Mouse (Mus musculus) hindbrain, embryonic 15.5 days (tissue): Measurements from ENCODE around the gene Gm20388. TPM values are rescaled to one million over a fixed set of nuclear protein-coding genes. Genes with fewer than 3 reads are reported as not detected.
A peak's percentile ranks its signal among the peaks of the same experiment; 100 is the strongest.

Experiments
- ATAC-seq: fragments of 200-750 bp; cut with Nextera tagmentation; 2 replicates; pipeline ENCODE4 v1.8.0; 2017; ENCODE audit warnings: low read depth, moderate number of reproducible peaks, moderate TSS enrichment; ENCODE audit not compliant: low FRiP score
- H3K27ac ChIP-seq: fragments of 300-500 bp; sonication (generic); replicated peaks from 2 replicates; pipeline ENCODE4 v1.5.1; 2015; ENCODE audit warnings: mild to moderate bottlenecking, inconsistent platforms
- H3K27me3 ChIP-seq: fragments of 300-500 bp; sonication (generic); 2 replicates; pipeline ENCODE4 v1.6.1; 2015; ENCODE audit warnings: control low read depth, inconsistent platforms
- H3K36me3 ChIP-seq: fragments of 300-500 bp; sonication (generic); 2 replicates; pipeline ENCODE4 v1.6.1; 2015; ENCODE audit warnings: control low read depth, inconsistent platforms
- H3K4me1 ChIP-seq: fragments of 300-500 bp; sonication (generic); replicated peaks from 2 replicates; pipeline ENCODE4 v1.6.1; 2015; ENCODE audit warnings: control low read depth, inconsistent platforms
- H3K4me2 ChIP-seq: fragments of 300-500 bp; sonication (generic); 2 replicates; pipeline ENCODE4 v1.6.1; 2015; ENCODE audit warnings: moderate library complexity, mild to moderate bottlenecking, inconsistent platforms
- H3K4me3 ChIP-seq: fragments of 300-500 bp; sonication (generic); 2 replicates; pipeline ENCODE4 v1.5.1; 2015; ENCODE audit warnings: mild to moderate bottlenecking, inconsistent platforms
- H3K9ac ChIP-seq: fragments of 300-500 bp; sonication (generic); 2 replicates; pipeline ENCODE4 v1.6.1; 2015; ENCODE audit warnings: inconsistent platforms
- H3K9me3 ChIP-seq: fragments of 300-500 bp; sonication (generic); 2 replicates; pipeline ENCODE4 v1.6.1; 2016; ENCODE audit warnings: control low read depth, inconsistent platforms
- WGBS: fragments of 180-500 bp; shearing (Covaris S2); methylation state at CpG from one replicate; pipeline ENCODE4 v1.1.7; 2015; 5-methylcytosine and 5-hydroxymethylcytosine counted together
- polyA plus RNA-seq: library from polyadenylated mRNA; unstranded; fragments of >200 nt; fragmentation: Nextera tagmentation; extraction: Ambion mirVana; gene quantifications from 2 replicates; pipeline ENCODE4 v1.2.1, GENCODE M21; 2015

Gene Gm20388
- polyA plus RNA-seq, 1 experiment from 2014 or later, result 5.4 TPM

DNA sequence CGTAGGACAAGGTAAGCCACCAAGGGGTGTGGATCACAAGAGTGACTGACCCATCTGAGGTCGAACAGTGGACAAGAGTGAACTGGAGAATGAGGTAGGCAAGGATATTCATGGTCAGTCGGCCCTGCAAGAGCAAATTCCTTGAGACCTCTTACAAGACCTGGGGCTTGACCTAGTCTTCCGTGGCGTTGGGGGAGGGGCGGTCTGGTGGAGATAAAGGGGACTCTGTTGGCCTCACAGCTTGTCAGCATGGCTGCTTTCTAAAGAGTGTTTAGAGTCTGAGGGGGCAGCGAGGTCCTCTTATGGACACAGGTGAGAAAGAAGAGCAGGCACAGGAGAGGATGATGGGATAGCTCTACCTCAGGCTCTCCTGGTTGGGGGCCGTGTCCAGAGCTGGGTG is 258.5 kb downstream of the Gm20388 start:
- H3K27ac ChIP-seq, result no peak overlapping the region
- whole genome bisulfite sequencing, result 53% methylated on average over 8 of the region's 8 CpGs
- H3K4me3 ChIP-seq, result no peak overlapping the region
- H3K36me3 ChIP-seq, result no peaks in the 10 kb centered on the region
- peaks cover 17% of the 10 kb centered on the region for H3K4me1 ChIP-seq
- no peak for ATAC-seq
- no peak overlapping the region for H3K9ac ChIP-seq
- H3K4me2 ChIP-seq, result no peak overlapping the region
- no peaks in the 10 kb centered on the region for H3K27me3 ChIP-seq
- no peaks in the 10 kb centered on the region for H3K9me3 ChIP-seq

DNA sequence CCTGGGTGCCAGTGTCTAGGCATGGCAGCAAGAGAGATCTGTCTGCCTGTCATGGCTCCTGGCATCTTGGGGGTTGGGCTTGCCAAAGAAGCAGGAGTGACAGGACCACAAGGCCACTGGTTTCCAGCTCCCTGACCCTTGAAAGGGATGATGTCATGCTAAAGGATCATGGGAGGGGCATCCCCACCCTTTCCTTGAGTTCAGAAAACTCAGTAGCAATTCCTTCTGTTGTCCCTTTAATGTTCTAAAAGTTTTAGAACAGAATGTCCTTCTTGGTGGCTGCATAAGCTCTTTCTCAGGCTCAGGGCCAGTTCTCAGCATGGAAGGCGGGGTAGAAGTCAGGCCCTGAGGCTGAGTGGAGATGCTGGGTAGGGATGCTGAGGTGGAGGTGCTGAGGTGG is 262.6 kb downstream of the Gm20388 start:
- Histone ChIP-seq H3K36me3 (no peaks in the 10 kb centered on the region), H3K9ac (no peak overlapping the region), H3K4me3 (no peak overlapping the region), H3K4me2 (no peak overlapping the region), H3K9me3 (no peaks in the 10 kb centered on the region), H3K4me1 (peaks cover 29% of the 10 kb centered on the region), H3K27ac (no peak overlapping the region), H3K27me3 (no peaks in the 10 kb centered on the region)
- WGBS, result 76% methylated on average over 1 of the region's 1 CpGs
- ATAC-seq, result no peak

DNA sequence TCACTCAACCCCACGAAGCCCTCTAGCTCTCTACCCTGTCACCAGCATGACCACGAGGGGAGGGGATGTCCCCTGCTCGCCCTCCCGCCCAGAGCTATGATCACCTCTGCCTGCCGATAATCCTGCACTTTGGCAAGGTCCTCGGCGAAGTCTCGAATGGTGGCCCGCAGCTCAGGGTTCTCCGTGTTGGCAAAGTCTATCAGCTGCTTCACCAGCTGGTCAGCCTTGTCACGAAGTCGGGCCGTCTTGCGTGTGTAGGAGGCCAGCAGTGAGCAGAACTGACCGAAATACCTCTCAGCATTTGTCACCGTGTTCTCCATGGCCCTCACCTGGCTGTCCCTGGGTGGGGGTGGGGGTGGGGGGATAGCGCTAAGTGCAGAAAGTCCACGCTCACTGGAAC is 264.0 kb downstream of the Gm20388 start:
- no peak overlapping the region for H3K4me3 ChIP-seq
- H3K9ac ChIP-seq, result no peak overlapping the region
- no peak overlapping the region for H3K4me2 ChIP-seq
- no peaks in the 10 kb centered on the region for H3K27me3 ChIP-seq
- ATAC-seq, result no peak
- peaks cover 36% of the 10 kb centered on the region for H3K4me1 ChIP-seq
- H3K27ac ChIP-seq, result no peak overlapping the region
- WGBS, result 45% methylated on average over 18 of the region's 18 CpGs
- no peaks in the 10 kb centered on the region for H3K9me3 ChIP-seq
- no peaks in the 10 kb centered on the region for H3K36me3 ChIP-seq

DNA sequence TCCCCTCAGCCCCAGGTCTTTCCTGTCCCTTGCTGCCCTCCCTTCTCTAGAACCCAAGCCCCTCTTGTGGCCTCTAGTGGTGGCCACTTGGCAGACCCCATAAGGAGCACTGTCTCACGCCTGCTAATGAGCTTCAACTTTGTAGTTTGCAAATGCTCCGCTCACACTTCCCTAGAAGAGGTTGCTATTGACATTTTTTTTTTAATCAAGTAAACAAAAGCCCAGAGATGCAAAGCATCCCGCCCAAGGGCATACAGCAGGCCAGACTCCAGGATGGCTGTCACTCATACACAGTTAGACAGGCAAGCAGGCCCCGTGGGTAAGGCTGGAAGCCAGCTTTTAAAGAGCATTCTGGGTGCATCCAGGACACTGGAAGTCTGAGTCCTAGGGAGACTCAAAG is 266.0 kb downstream of the Gm20388 start:
- peaks cover 44% of the 10 kb centered on the region for H3K4me1 ChIP-seq
- H3K9me3 ChIP-seq, result no peaks in the 10 kb centered on the region
- H3K9ac ChIP-seq, result no peak overlapping the region
- peak overlapping the region; percentile 77 for H3K27ac ChIP-seq
- no peaks in the 10 kb centered on the region for H3K36me3 ChIP-seq
- ATAC-seq, result no peak; the same call in 1 of the 2 replicates
- no peaks in the 10 kb centered on the region for H3K27me3 ChIP-seq
- H3K4me3 ChIP-seq, result no peak overlapping the region
- 9% methylated on average over 4 of the region's 4 CpGs for WGBS
- no peak overlapping the region; the same call in 1 of the 2 replicates for H3K4me2 ChIP-seq

DNA sequence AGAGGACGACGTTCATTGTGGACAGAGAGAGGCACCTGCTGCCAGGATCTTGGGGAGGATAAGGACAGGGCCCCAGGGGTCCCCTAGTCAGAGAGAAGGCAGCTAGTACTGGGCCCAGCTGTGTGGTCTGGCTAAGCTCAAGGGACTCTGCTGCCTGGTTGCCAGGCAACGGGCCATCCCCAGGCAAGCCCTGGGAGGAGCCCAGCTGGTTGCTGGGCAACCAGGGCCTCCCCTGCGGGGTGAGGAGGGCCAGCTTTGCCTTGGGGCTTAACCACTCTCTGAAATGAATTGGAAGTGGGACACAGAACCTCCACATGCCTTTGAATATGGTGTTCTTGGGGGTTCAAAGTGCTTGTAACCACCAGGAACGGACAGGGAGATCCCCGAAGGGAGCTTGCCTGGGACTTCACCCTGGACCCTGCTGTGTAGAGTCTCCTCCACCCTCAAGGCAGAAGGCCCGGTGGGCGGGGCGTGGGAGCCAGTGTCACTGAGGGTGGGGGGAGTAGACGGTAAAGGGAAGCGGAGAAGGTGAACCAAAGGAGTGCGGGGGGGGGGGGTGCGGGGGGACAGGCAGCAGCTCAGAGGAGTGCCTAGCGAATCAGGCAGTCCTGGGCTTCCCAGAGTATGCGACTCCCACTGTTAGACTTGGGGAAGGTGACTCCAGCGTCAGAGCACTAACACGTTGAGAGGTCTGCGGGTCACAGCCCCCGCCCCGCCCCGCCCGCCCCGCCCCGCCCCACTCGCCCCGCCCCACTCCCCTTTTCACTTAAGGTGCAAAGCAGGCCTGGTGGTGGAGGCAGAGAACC is 266.9 kb downstream of the Gm20388 start, which contains the start of gene Fam92b:
Fam92b (minus strand) TSS at position 149 of the 806 bp plus-strand sequence.
- H3K9ac ChIP-seq, result 0 out of 2 replicates have a peak within 1 kb of the TSS, but pooled peaks have one; percentile 8
- WGBS, result 1% methylated on average over 23 of the region's 26 CpGs

DNA sequence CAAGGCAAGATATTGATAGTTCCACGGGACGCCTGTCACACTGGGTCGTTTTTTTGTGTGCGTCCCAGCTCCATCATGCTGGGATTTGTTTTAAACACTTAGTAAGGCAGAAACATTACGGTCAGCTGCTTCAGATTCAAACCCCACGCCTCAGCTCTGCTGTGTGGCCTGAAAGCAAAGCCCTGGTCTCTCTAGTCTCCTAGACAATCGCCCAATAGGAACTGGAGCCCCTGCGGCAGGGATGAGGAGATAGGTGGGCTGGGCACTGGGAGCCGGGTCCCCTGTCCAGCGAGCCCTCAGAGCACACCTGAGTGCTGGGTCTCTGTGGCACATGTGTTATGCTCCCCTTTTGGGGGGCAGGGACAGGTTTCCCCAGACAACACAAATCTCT is 267.5 kb downstream of the Gm20388 start:
- Histone ChIP-seq H3K36me3 (no peaks in the 10 kb centered on the region), H3K9ac (0 out of 2 replicates have a peak overlapping the region, but pooled peaks have one; percentile 8), H3K4me3 (no peak overlapping the region), H3K27ac (no peak overlapping the region), H3K9me3 (no peaks in the 10 kb centered on the region), H3K4me1 (peaks cover 44% of the 10 kb centered on the region), H3K4me2 (peak overlapping the region; percentile 47), H3K27me3 (no peaks in the 10 kb centered on the region)
- ATAC-seq, result no peak
- 3% methylated on average over 10 of the region's 10 CpGs for WGBS

More for the DNA sequence above, 266.9 kb downstream of the Gm20388 start, which contains the start of gene Fam92b:
- Histone ChIP-seq H3K4me3 (no peak within 1 kb of the TSS), H3K27me3 (no peaks in the 10 kb centered on the region), H3K4me1 (peaks cover 44% of the 10 kb centered on the region), H3K9me3 (no peaks in the 10 kb centered on the region), H3K36me3 (no peaks in the 10 kb centered on the region), H3K27ac (peak within 1 kb of the TSS; percentile 77), H3K4me2 (peak within 1 kb of the TSS; percentile 47)
- peak; percentile 83 for ATAC-seq

DNA sequence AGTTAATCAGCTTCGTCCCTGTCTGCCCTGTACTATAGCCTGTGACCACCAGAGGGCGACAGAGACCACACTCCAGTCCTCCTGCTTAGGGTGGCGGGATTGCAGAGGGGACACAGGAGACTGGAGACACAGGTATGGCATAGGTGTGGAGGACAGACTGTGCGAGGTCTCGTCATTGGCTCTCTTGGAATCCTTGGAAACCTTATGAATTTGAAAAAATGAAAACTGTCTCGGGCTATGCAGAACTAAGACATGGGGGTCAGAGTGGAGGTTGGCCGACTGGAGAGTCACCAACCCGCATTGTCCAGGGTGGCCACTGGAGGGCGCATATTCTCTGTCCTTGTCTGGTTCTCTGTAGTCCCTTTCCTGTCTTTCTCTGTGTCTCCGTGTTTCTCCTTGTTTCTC is 268.4 kb downstream of the Gm20388 start:
- Histone ChIP-seq H3K9me3 (no peaks in the 10 kb centered on the region), H3K4me1 (peaks cover 44% of the 10 kb centered on the region), H3K27ac (peak overlapping the region; percentile 54), H3K36me3 (no peaks in the 10 kb centered on the region), H3K4me2 (peak overlapping the region; percentile 51), H3K27me3 (no peaks in the 10 kb centered on the region), H3K9ac (no peak overlapping the region), H3K4me3 (0 out of 2 replicates have a peak overlapping the region, but pooled peaks have one; percentile 8)
- peak; percentile 68 for ATAC-seq
- under 1% methylated on average over 10 of the region's 10 CpGs for WGBS

DNA sequence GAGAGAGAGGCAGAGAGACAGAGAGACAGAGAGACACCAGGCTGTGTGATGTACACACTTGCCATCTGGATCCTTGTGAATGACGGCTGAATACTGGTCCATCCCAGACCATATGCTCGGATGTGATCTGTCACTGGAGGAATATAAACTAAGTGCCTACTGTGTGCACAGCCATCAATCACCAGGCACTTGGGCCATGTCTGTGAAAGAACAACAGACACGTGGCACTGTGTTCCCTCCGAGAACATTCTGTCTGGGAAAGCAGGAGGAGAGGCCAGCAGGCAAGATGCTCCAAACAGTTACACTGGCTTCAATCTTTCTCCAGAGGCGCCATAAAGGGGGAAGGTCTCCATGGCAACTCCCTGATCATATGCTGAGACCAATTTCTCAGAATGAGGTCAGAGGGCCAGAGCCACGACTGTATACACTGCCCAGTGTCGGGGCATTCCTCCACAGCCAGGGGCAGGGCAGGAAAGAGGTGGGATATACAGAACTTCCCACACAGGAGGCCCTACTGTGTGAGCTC is 269.9 kb downstream of the Gm20388 start:
- Histone ChIP-seq H3K27ac (no peak overlapping the region), H3K27me3 (no peaks in the 10 kb centered on the region), H3K36me3 (no peaks in the 10 kb centered on the region), H3K4me2 (no peak overlapping the region), H3K9me3 (no peaks in the 10 kb centered on the region), H3K4me3 (no peak overlapping the region), H3K4me1 (peaks cover 56% of the 10 kb centered on the region), H3K9ac (no peak overlapping the region)
- ATAC-seq, result no peak
- WGBS, result 21% methylated on average over 7 of the region's 7 CpGs

DNA sequence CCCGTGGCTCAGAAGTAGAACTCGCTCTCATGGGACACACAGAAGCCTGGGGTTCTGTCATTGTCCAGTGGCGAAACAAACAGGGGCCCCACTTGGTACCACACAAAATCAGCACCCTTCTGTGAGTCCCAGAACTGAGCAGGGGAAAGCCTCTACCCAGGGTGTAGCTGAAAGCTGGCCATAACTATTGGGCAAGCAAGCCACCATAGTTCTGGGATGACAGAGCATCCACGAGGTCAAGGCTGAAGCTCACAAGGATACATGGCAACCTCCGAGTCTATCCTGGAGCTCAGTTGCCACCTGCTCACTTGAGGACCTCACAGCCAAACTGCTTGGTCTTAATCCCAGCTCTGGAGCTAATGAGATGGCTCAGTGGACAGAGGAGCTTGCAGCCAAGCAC is 270.6 kb downstream of the Gm20388 start:
- Histone ChIP-seq H3K27me3 (no peaks in the 10 kb centered on the region), H3K4me1 (peaks cover 60% of the 10 kb centered on the region), H3K9me3 (no peaks in the 10 kb centered on the region), H3K4me3 (no peak overlapping the region), H3K9ac (no peak overlapping the region), H3K27ac (no peak overlapping the region), H3K36me3 (no peaks in the 10 kb centered on the region), H3K4me2 (no peak overlapping the region)
- WGBS, result 87% methylated on average over 5 of the region's 5 CpGs
- ATAC-seq, result no peak

DNA sequence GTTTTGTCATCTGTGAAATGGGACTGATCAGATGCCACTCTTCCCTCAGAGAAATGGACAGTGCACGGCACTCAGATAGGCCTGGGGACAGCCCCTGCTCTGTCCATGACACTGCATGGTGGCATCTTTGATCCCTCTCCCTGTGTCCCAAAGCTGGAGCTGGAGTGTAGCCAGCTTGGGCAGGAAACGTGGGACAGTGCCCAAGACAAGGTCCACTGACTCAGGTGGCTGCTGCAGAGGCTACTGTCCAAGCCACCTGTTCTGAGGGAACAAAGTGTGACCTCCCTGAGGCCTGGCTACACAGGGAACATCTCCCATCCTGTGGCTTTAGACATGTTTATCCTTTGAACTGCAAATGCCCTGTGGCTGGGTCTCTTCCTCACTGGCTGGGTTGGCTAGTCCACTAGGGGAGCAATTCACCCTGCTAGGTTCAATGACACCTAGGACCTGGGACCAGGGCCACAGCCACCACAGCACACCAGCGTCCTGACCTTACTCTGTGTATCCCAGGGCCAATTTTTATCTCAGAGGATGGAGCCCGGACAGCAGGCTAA is 271.3 kb downstream of the Gm20388 start:
- no peak for ATAC-seq
- Histone ChIP-seq H3K9me3 (no peaks in the 10 kb centered on the region), H3K4me2 (no peak overlapping the region), H3K4me1 (peaks cover 58% of the 10 kb centered on the region), H3K36me3 (no peaks in the 10 kb centered on the region), H3K9ac (no peak overlapping the region), H3K27ac (no peak overlapping the region), H3K27me3 (no peaks in the 10 kb centered on the region), H3K4me3 (no peak overlapping the region)
- WGBS, result 74% methylated on average over 4 of the region's 4 CpGs

DNA sequence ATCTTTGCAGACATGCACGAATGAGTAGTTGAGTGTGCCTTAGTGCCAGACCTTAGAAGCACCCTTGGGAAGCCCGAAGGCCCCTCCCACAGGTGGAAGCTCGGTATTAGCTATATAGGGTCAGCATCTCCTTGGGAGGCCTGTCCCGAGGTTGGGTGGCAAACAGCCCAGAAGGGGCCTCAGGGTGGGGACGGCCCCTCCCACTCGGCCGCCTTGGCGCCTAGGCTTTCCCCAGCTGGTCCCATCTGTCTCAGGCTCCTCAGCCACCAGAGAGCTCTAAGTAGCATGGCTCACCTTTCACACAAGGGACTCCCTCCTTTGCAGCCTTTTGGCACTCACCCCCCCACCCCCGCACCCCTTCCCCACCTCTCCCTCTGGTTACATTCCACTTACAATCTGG is 273.7 kb downstream of the Gm20388 start:
- H3K27ac ChIP-seq, result no peak overlapping the region
- no peaks in the 10 kb centered on the region for H3K9me3 ChIP-seq
- no peaks in the 10 kb centered on the region for H3K27me3 ChIP-seq
- no peak overlapping the region for H3K9ac ChIP-seq
- WGBS, result 41% methylated on average over 9 of the region's 9 CpGs
- H3K4me3 ChIP-seq, result no peak overlapping the region
- H3K4me1 ChIP-seq, result peaks cover 35% of the 10 kb centered on the region
- H3K36me3 ChIP-seq, result no peaks in the 10 kb centered on the region
- no peak for ATAC-seq
- H3K4me2 ChIP-seq, result no peak overlapping the region
